Mouse (Mus musculus) liver, embryonic 16.5 days (tissue): ENCODE data around the gene Selenos. TPM values are rescaled to one million over a fixed set of nuclear protein-coding genes. Genes with fewer than 3 reads are reported as not detected.

Source experiments
- ATAC-seq: fragments of 200-750 bp; cut with Nextera tagmentation; 2 replicates; pipeline ENCODE4 v1.8.0; 2017; ENCODE audit warnings: low read depth, mild to moderate bottlenecking, moderate number of reproducible peaks, moderate library complexity
- H3K27ac ChIP-seq: fragments of 300-500 bp; sonication (generic); 2 replicates; pipeline ENCODE4 v1.5.1; 2014; ENCODE audit warnings: mild to moderate bottlenecking, low read length
- H3K27me3 ChIP-seq: fragments of 300-500 bp; sonication (generic); 2 replicates; pipeline ENCODE4 v1.6.1; 2014; ENCODE audit warnings: low read depth, low read length, mixed read lengths; ENCODE audit not compliant: control insufficient read depth, insufficient read depth
- H3K36me3 ChIP-seq: fragments of 300-500 bp; sonication (generic); 2 replicates; pipeline ENCODE4 v1.6.1; 2014; ENCODE audit warnings: mild to moderate bottlenecking; ENCODE audit not compliant: control insufficient read depth, insufficient read depth
- H3K4me1 ChIP-seq: fragments of 300-500 bp; sonication (generic); 2 replicates; pipeline ENCODE4 v1.6.1; 2014; ENCODE audit warnings: low read depth, low read length, mixed read lengths; ENCODE audit not compliant: control insufficient read depth
- H3K4me2 ChIP-seq: fragments of 300-500 bp; sonication (generic); 2 replicates; pipeline ENCODE4 v1.6.1; 2014; ENCODE audit warnings: low read depth, low read length, mixed read lengths
- H3K4me3 ChIP-seq: fragments of 300-500 bp; sonication (generic); 2 replicates; pipeline ENCODE4 v1.5.1; 2014; ENCODE audit warnings: low read depth, mild to moderate bottlenecking, low read length
- H3K9ac ChIP-seq: fragments of 300-500 bp; sonication (generic); 2 replicates; pipeline ENCODE4 v1.6.1; 2014; ENCODE audit warnings: low read depth, low read length
- H3K9me3 ChIP-seq: fragments of 300-500 bp; sonication (generic); replicated peaks from 2 replicates; pipeline ENCODE4 v1.6.1; 2016; ENCODE audit warnings: low read length; ENCODE audit not compliant: control insufficient read depth
- WGBS: fragments of 180-500 bp; shearing (Covaris S2); extraction: QIAGEN DNeasy Blood & Tissue Kit; methylation state at CpG from one replicate; pipeline ENCODE4 v1.1.7; 2014; ENCODE audit not compliant: insufficient replicate concordance; 5-methylcytosine and 5-hydroxymethylcytosine counted together
- polyA plus RNA-seq: library from polyadenylated mRNA; unstranded; fragments of >200 nt; fragmentation: Nextera tagmentation; extraction: Ambion mirVana; gene quantifications from 2 replicates; pipeline ENCODE4 v1.2.1, GENCODE M21; 2015

Selenos gene
- polyA plus RNA-seq, 1 experiment from 2014 or later = 68.0 TPM

- WGBS = 74% methylated on average over 2 of the region's 2 CpGs
- no peaks in the 10 kb centered on the region for H3K9me3 ChIP-seq
- H3K4me1 ChIP-seq = peaks cover 19% of the 10 kb centered on the region
- ATAC-seq = no peak
- peaks cover 24% of the 10 kb centered on the region for H3K36me3 ChIP-seq
- no peak overlapping the region for H3K4me3 ChIP-seq
- no peak overlapping the region for H3K27ac ChIP-seq
- H3K4me2 ChIP-seq = no peak overlapping the region
- no peak overlapping the region for H3K9ac ChIP-seq
- no peaks in the 10 kb centered on the region for H3K27me3 ChIP-seq
Measured at GRCm38 (mm10) chr7:66076411-66076810, 3.0 kb upstream of the Selenos start.

- Histone ChIP-seq H3K4me1 (peaks cover 19% of the 10 kb centered on the region), H3K27ac (no peak overlapping the region), H3K36me3 (peaks cover 13% of the 10 kb centered on the region), H3K9ac (peak overlapping the region; percentile 78), H3K4me3 (peak overlapping the region; percentile 85), H3K4me2 (peak overlapping the region; percentile 93), H3K9me3 (no peaks in the 10 kb centered on the region), H3K27me3 (no peaks in the 10 kb centered on the region)
- WGBS = 29% methylated on average over 5 of the region's 5 CpGs
- no peak for ATAC-seq
Measured at GRCm38 (mm10) chr7:66080231-66080613, 773 bp downstream of the Selenos start.

- Histone ChIP-seq H3K27ac (no peak overlapping the region), H3K4me2 (no peak overlapping the region), H3K4me1 (peaks cover 14% of the 10 kb centered on the region), H3K9ac (no peak overlapping the region), H3K36me3 (peaks cover 20% of the 10 kb centered on the region), H3K27me3 (no peaks in the 10 kb centered on the region), H3K9me3 (no peaks in the 10 kb centered on the region), H3K4me3 (no peak overlapping the region)
- WGBS = 75% methylated on average over 6 of the region's 6 CpGs
- no peak for ATAC-seq
Measured at GRCm38 (mm10) chr7:66083757-66084156, 4.3 kb downstream of the Selenos start.

GRCm38 (mm10) chr7:66084546-66084945 is 5.1 kb downstream of the Selenos start:
- Histone ChIP-seq H3K4me1 (peaks cover 11% of the 10 kb centered on the region), H3K27ac (no peak overlapping the region), H3K9ac (no peak overlapping the region), H3K9me3 (no peaks in the 10 kb centered on the region), H3K27me3 (no peaks in the 10 kb centered on the region), H3K4me2 (no peak overlapping the region), H3K36me3 (peaks cover 20% of the 10 kb centered on the region), H3K4me3 (no peak overlapping the region)
- 72% methylated on average over 7 of the region's 7 CpGs for WGBS
- ATAC-seq = no peak

DNA sequence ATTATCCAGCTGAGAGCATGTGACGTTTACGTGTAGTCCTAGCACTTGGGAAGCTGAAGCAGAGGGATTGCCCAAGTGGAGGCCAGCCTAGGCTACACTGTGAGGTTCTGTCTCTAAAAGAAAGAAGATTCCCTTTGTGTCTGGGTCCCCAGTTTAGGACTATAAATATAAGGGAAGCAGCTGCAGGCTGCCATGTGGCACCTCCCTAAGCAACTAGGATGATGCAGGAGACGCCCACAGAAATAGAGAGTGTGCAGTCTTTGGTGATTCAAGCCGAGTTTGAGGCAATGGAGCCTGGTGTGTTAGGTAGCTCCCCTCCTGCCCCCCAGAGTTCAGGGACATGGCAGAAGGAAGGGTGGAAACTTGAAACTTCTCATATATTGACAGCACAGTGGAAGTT is 8.2 kb downstream of the Selenos start:
- no peak overlapping the region for H3K9ac ChIP-seq
- no peaks in the 10 kb centered on the region for H3K4me1 ChIP-seq
- H3K9me3 ChIP-seq = no peaks in the 10 kb centered on the region
- WGBS = 79% methylated on average over 4 of the region's 4 CpGs
- ATAC-seq = no peak
- no peak overlapping the region for H3K4me2 ChIP-seq
- no peak overlapping the region for H3K4me3 ChIP-seq
- H3K36me3 ChIP-seq = peaks cover 20% of the 10 kb centered on the region
- no peak overlapping the region for H3K27ac ChIP-seq
- no peaks in the 10 kb centered on the region for H3K27me3 ChIP-seq

- no peak for ATAC-seq
Measured at GRCm38 (mm10) chr7:66088077-66088476, 8.6 kb downstream of the Selenos start.

DNA sequence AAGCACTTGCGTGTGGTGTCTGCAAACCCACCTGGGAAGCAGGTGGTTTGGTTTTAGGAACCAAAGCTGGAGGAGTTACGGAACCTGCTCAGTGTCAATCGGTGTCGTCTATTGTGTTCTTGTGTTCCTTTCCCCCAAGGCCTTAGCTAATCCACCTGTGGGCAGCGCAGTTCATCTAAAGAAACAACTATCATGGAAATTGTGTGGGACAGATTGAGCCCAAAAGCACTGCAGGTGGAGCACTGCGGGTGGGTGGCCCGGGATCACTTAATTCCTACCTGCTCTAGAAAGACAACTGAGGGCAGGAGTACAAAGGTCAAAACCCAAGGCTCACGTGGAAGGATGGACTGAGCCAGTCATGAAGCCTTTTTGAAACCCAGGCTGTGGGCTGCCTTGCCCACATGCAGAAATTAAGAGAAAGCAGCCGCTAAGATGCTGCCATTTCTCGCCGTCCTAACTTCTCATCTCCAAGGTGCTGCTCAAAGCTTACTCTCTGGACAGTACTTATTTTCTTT is 11.3 kb downstream of the Selenos start:
- no peak for ATAC-seq
- H3K27ac ChIP-seq = no peak overlapping the region
- H3K27me3 ChIP-seq = no peaks in the 10 kb centered on the region
- 76% methylated on average over 11 of the region's 11 CpGs for WGBS
- H3K4me1 ChIP-seq = no peaks in the 10 kb centered on the region
- H3K9ac ChIP-seq = no peak overlapping the region
- no peak overlapping the region for H3K4me2 ChIP-seq
- H3K36me3 ChIP-seq = peaks cover 11% of the 10 kb centered on the region
- no peak overlapping the region for H3K4me3 ChIP-seq
- H3K9me3 ChIP-seq = no peaks in the 10 kb centered on the region

More at GRCm38 (mm10) chr7:66088077-66088476, 8.6 kb downstream of the Selenos start:
- no peak overlapping the region for H3K4me2 ChIP-seq
- peaks cover 20% of the 10 kb centered on the region for H3K36me3 ChIP-seq
- WGBS = 57% methylated on average over 2 of the region's 2 CpGs
- H3K27ac ChIP-seq = no peak overlapping the region
- no peak overlapping the region for H3K4me3 ChIP-seq
- no peak overlapping the region for H3K9ac ChIP-seq
- no peaks in the 10 kb centered on the region for H3K4me1 ChIP-seq
- H3K27me3 ChIP-seq = no peaks in the 10 kb centered on the region
- H3K9me3 ChIP-seq = no peaks in the 10 kb centered on the region

DNA sequence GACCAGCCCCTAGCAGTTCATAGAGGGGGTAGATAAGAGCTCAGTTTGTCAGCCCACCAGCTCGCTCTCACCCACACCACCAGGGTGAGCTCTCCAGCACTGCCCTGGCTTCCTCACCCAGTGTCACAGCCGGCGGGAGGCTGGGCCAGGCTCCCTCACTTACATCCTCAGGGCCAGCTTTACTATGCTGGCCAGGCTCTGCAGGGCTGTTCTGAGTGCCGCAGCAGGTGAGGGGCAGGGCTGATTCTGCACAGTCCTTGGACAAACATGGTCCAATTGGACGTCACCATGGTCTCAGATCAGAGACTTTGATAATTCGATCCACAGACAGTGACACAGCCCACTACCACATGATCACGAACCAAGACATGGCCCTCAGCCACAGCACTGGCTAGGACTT is 12.1 kb downstream of the Selenos start:
- no peaks in the 10 kb centered on the region for H3K9me3 ChIP-seq
- H3K4me1 ChIP-seq = no peaks in the 10 kb centered on the region
- H3K4me3 ChIP-seq = no peak overlapping the region
- ATAC-seq = no peak
- no peaks in the 10 kb centered on the region for H3K27me3 ChIP-seq
- H3K9ac ChIP-seq = no peak overlapping the region
- no peak overlapping the region for H3K4me2 ChIP-seq
- H3K36me3 ChIP-seq = peaks cover 11% of the 10 kb centered on the region
- 61% methylated on average over 7 of the region's 7 CpGs for WGBS
- no peak overlapping the region for H3K27ac ChIP-seq

DNA sequence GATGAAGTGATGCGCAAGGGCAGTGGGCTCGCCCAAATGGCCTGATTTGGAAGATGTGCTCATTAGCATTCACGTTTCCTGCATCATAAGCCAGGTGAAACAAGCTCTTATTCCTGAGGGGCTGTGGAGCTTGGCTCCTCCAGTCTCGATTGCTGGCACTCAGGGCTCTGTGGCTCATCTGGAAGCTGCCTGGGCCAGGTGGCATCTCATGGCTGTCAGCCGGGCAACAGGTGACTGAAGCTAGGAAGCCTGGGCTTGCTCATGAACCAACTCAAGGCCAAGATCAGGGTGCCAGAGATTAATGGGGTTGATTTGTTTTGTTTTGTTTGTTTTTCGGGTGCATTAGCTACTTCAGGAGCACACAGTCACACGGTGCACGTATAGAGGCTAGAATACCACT is 13.2 kb downstream of the Selenos start:
- H3K27me3 ChIP-seq = no peaks in the 10 kb centered on the region
- no peak overlapping the region for H3K4me2 ChIP-seq
- H3K9ac ChIP-seq = no peak overlapping the region
- H3K4me3 ChIP-seq = no peak overlapping the region
- peaks cover 4% of the 10 kb centered on the region for H3K36me3 ChIP-seq
- H3K4me1 ChIP-seq = no peaks in the 10 kb centered on the region
- no peaks in the 10 kb centered on the region for H3K9me3 ChIP-seq
- no peak for ATAC-seq
- WGBS = 78% methylated on average over 8 of the region's 8 CpGs
- no peak overlapping the region for H3K27ac ChIP-seq
